Mouse (Mus musculus): ENCODE data around the gene Stx1a.

DNA sequence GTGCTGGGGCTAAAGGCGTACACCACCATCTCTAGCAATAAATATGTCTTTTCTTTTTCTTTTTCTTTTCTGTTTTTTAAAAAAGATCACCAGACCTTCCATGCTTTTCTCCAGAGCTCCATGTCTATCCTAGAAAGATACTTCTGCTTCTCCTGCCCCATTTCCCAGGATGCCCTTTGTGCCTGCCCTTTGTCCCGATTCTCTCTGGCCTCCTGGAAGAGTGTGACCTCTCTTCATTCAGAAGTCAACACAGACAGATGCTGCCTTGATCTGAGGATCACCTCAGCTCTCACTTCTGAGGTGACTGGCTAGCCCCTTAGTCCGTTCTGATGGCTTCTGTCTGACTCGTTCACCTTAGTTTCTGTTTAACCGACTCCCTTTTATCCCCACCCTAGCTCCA is 57.3 kb downstream of the Stx1a start:
- no peak for TF ChIP-seq CTCF (IDR thresholded peaks at IDR 0.05; ENCODE audit: control insufficient read depth, insufficient read depth, insufficient replicate concordance, low read depth, low read length)
- TF ChIP-seq POLR2A (IDR thresholded peaks at IDR 0.05; ENCODE audit: control insufficient read depth, low read depth, low read length): no peak

Measured in testis, adult 2 months (tissue).